Mouse (Mus musculus): Measurements from ENCODE around the gene Smad6.

DNA sequence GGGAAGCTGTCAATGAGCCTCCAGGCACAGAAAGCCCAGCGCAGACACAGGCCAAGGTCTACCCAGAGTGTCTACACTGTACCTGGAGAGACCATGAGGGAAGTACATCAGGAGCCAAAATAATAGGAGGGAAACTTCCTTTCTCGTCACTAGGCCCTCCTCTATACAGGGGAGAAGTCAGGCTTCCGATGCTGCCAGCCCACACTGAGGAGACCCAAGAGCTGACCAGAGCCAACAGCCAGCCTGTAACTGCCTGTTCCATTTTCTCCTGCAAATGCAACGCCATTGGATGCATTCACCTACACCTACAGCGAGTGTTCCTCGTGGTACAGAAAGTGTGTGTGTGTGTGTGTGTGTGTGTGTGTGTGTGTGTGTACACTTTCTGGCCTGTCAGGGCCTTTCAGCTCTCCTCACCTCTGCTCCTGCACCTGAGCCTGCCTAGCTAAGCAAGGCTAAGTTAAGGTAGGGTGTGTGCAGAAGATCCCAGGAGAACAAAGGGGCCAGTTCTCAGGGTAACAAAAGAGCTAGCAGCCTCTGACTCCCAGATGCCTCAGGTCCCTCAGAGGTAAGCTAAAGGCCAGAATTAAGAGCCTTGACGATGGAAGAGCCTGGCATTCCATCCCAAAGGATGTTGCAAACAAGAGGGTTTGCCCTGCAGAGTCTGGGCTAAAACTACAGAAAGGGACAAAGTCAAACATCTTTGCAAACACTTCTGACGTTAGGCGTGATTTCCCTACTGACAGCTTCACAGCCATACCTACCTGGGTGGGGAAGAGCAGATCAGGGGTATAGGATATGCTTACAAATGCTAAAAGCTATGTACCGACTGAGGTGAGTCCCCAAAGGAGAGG lies 2.6 kb downstream of the Smad6 start:
- no peak for TF ChIP-seq EP300 (IDR thresholded peaks at IDR 0.05; ENCODE audit: insufficient read depth, low read depth, low read length)
- TF ChIP-seq POLR2A (IDR thresholded peaks at IDR 0.05; ENCODE audit: insufficient read depth, low read length): no peak
- TF ChIP-seq CTCF (IDR thresholded peaks at IDR 0.05; ENCODE audit: low read depth, low read length): no peak
